Mouse (Mus musculus) myocyte (in vitro differentiated cells): ENCODE data around the gene Acer3.

Experiments
- E2F4 ChIP-seq: IDR thresholded peaks from one replicate; pipeline ENCODE4 v1.6.1; 2011; ENCODE audit warnings: mild to moderate bottlenecking, control low read depth, moderate library complexity; ENCODE audit not compliant: insufficient read depth
- MAX ChIP-seq: IDR thresholded peaks from one replicate; pipeline ENCODE4 v1.6.1; 2011; ENCODE audit warnings: low read depth, mild to moderate bottlenecking, control low read depth
- MYOD1 ChIP-seq, 3 experiments: IDR thresholded peaks; one replicate each; pipeline ENCODE4 v1.6.1; 2011; ENCODE audit warnings: control low read depth in 2 of 3, low read depth in 2 of 3, mild to moderate bottlenecking in 2 of 3, moderate library complexity in 1 of 3; ENCODE audit not compliant: insufficient read length in 2 of 3, control insufficient read depth in 1 of 3
- MYOG ChIP-seq, 3 experiments: IDR thresholded peaks; one replicate each; pipeline ENCODE4 v1.6.1; 2011; ENCODE audit warnings: control low read depth in 2 of 3, low read depth in 2 of 3, mild to moderate bottlenecking in 2 of 3; ENCODE audit not compliant: insufficient read length in 2 of 3, control insufficient read depth in 1 of 3, insufficient read depth in 1 of 3
- POLR2A ChIP-seq: IDR thresholded peaks from one replicate; pipeline ENCODE4 v1.6.1; 2011; ENCODE audit warnings: low read depth, mild to moderate bottlenecking, control low read depth, moderate library complexity; ENCODE audit not compliant: insufficient read length
- POLR2AphosphoS2 ChIP-seq: IDR thresholded peaks from one replicate; pipeline ENCODE4 v1.6.1; 2011; ENCODE audit warnings: low read depth, control low read depth; ENCODE audit not compliant: insufficient read length
- TCF12 ChIP-seq: IDR thresholded peaks from one replicate; pipeline ENCODE4 v1.6.1; 2011; ENCODE audit warnings: mild to moderate bottlenecking, control low read depth; ENCODE audit not compliant: poor library complexity, insufficient read depth, severe bottlenecking
- TCF3 ChIP-seq: IDR thresholded peaks from one replicate; pipeline ENCODE4 v1.6.1; 2011; ENCODE audit warnings: low read depth, control low read depth; ENCODE audit not compliant: insufficient read length
- USF1 ChIP-seq: IDR thresholded peaks from one replicate; pipeline ENCODE4 v1.6.1; 2011; ENCODE audit warnings: low read depth, mild to moderate bottlenecking, control low read depth, moderate library complexity

DNA sequence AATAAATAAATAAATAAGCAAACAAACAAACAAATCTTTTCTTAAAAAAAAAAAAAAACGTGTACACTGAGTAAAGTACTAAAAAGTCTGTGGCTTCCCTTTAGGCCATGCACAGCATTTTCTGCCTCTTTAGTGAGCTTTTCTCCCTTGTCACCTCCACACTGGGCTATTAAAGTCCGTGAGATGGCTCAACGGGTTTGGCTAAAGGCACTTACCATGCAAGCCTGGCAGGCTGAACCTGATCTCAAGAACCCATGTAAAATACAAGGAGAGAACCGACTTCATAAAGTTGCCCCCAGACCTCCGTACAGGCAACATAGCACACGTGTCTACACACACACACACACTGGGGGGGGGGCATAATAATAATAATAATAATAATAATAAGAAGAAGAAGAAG, 10.7 kb downstream of the Acer3 start:
- TF ChIP-seq MAX (no peak), MYOD1 (IDR thresholded peaks at IDR 0.05; ENCODE audit: control insufficient read depth in 1 of 3, insufficient read length in 2 of 3, low read depth in 2 of 3) (no peak), POLR2A (no peak), TCF12 (no peak), MYOG (IDR thresholded peaks at IDR 0.05; ENCODE audit: control insufficient read depth in 1 of 3, insufficient read depth in 1 of 3, insufficient read length in 2 of 3, low read depth in 2 of 3) (no peak), TCF3 (no peak), USF1 (no peak), POLR2AphosphoS2 (no peak), E2F4 (no peak)
